Mouse (Mus musculus) lung, embryonic 14.5 days (tissue): Measurements from ENCODE around the gene Sox30. TPM values are rescaled to one million over a fixed set of nuclear protein-coding genes. Genes with fewer than 3 reads are reported as not detected.
A peak's percentile ranks its signal among the peaks of the same experiment; 100 is the strongest.

Experiments used
- ATAC-seq: fragments of 200-750 bp; cut with Nextera tagmentation; 2 replicates; pipeline ENCODE4 v1.8.0; 2017; ENCODE audit warnings: mild to moderate bottlenecking, moderate TSS enrichment, moderate library complexity; ENCODE audit not compliant: insufficient read depth
- DNase-seq: peaks from one replicate; pipeline ENCODE4 v3.0.0-alpha.2; 2015
- H3K27ac ChIP-seq: fragments of 300-500 bp; sonication (generic); 2 replicates; pipeline ENCODE4 v1.5.1; 2014; ENCODE audit warnings: low read depth, mild to moderate bottlenecking, moderate library complexity
- H3K27me3 ChIP-seq: fragments of 300-500 bp; sonication (generic); 2 replicates; pipeline ENCODE4 v1.6.1; 2014; ENCODE audit warnings: low read length, control low read depth; ENCODE audit not compliant: insufficient read depth
- H3K36me3 ChIP-seq: fragments of 300-500 bp; sonication (generic); 2 replicates; pipeline ENCODE4 v1.6.1; 2014; ENCODE audit warnings: control low read depth; ENCODE audit not compliant: insufficient read depth
- H3K4me1 ChIP-seq: fragments of 300-500 bp; sonication (generic); 2 replicates; pipeline ENCODE4 v1.6.1; 2014; ENCODE audit warnings: antibody characterized with exemption, control low read depth; ENCODE audit not compliant: insufficient read depth
- H3K4me2 ChIP-seq: fragments of 300-500 bp; sonication (generic); 2 replicates; pipeline ENCODE4 v1.6.1; 2014; ENCODE audit warnings: mild to moderate bottlenecking
- H3K4me3 ChIP-seq: fragments of 300-500 bp; sonication (generic); 2 replicates; pipeline ENCODE4 v1.5.1; 2014; ENCODE audit warnings: low read depth, low read length
- H3K9ac ChIP-seq: fragments of 300-500 bp; sonication (generic); 2 replicates; pipeline ENCODE4 v1.6.1; 2014
- H3K9me3 ChIP-seq: fragments of 300-500 bp; sonication (generic); 2 replicates; pipeline ENCODE4 v1.6.1; 2016; ENCODE audit warnings: low read depth, low read length, control low read depth
- CTCF ChIP-seq: IDR thresholded peaks from 2 replicates; pipeline ENCODE4 v1.5.1; 2016; ENCODE audit warnings: antibody characterized with exemption, low read depth
- WGBS: fragments of 180-500 bp; shearing (Covaris S2); extraction: QIAGEN DNeasy Blood & Tissue Kit; methylation state at CpG from one replicate; pipeline ENCODE4 v1.1.7; 2014; 5-methylcytosine and 5-hydroxymethylcytosine counted together
- polyA plus RNA-seq: library from polyadenylated mRNA; unstranded; fragments of >200 nt; fragmentation: Nextera tagmentation; extraction: Ambion mirVana; gene quantifications from 2 replicates; pipeline ENCODE4 v1.2.1, GENCODE M21; 2014

Sox30 gene
- polyA plus RNA-seq, 1 experiment from 2014 or later, result 0.09 TPM

- Histone ChIP-seq H3K36me3 (no peaks in the 10 kb centered on the region), H3K27ac (no peak overlapping the region), H3K9ac (no peak overlapping the region), H3K4me3 (no peak overlapping the region), H3K9me3 (no peaks in the 10 kb centered on the region), H3K27me3 (no peaks in the 10 kb centered on the region), H3K4me1 (no peaks in the 10 kb centered on the region), H3K4me2 (no peak overlapping the region)
- DNase-seq (no peak), ATAC-seq (no peak)
- 73% methylated on average over 4 of the region's 4 CpGs for WGBS
- no peak for TF ChIP-seq CTCF
Observed at GRCm38 (mm10) chr11:45966896-45967295, 13.2 kb upstream of the Sox30 start.

- Histone ChIP-seq H3K9ac (no peak overlapping the region), H3K27ac (no peak overlapping the region), H3K36me3 (no peaks in the 10 kb centered on the region), H3K9me3 (no peaks in the 10 kb centered on the region), H3K4me1 (no peaks in the 10 kb centered on the region), H3K27me3 (no peaks in the 10 kb centered on the region), H3K4me3 (no peak overlapping the region), H3K4me2 (no peak overlapping the region)
- DNase-seq (no peak), ATAC-seq (no peak)
- no peak for TF ChIP-seq CTCF
- 83% methylated on average over 3 of the region's 3 CpGs for WGBS
Observed at GRCm38 (mm10) chr11:45968466-45968865, 11.6 kb upstream of the Sox30 start.

- no peaks in the 10 kb centered on the region for H3K9me3 ChIP-seq
- H3K27me3 ChIP-seq, result no peaks in the 10 kb centered on the region
- no peaks in the 10 kb centered on the region for H3K4me1 ChIP-seq
- H3K9ac ChIP-seq, result no peak overlapping the region
- no peaks in the 10 kb centered on the region for H3K36me3 ChIP-seq
- TF ChIP-seq CTCF, result no peak
- no peak for DNase-seq
- no peak overlapping the region for H3K4me3 ChIP-seq
- H3K27ac ChIP-seq, result no peak overlapping the region
- no peak for ATAC-seq
- no peak overlapping the region for H3K4me2 ChIP-seq
- 76% methylated on average over 5 of the region's 5 CpGs for WGBS
Observed at GRCm38 (mm10) chr11:45973635-45974034, 6.5 kb upstream of the Sox30 start.

GRCm38 (mm10) chr11:45974466-45974865 lies 5.6 kb upstream of the Sox30 start:
- H3K27ac ChIP-seq, result no peak overlapping the region
- H3K9me3 ChIP-seq, result no peaks in the 10 kb centered on the region
- H3K9ac ChIP-seq, result no peak overlapping the region
- no peaks in the 10 kb centered on the region for H3K27me3 ChIP-seq
- 85% methylated on average over 8 of the region's 8 CpGs for WGBS
- H3K4me2 ChIP-seq, result no peak overlapping the region
- TF ChIP-seq CTCF, result no peak
- no peak overlapping the region for H3K4me3 ChIP-seq
- DNase-seq, result no peak
- no peaks in the 10 kb centered on the region for H3K4me1 ChIP-seq
- H3K36me3 ChIP-seq, result no peaks in the 10 kb centered on the region
- ATAC-seq, result no peak

GRCm38 (mm10) chr11:45976061-45976460 lies 4.0 kb upstream of the Sox30 start:
- Histone ChIP-seq H3K4me3 (no peak overlapping the region), H3K36me3 (no peaks in the 10 kb centered on the region), H3K4me1 (no peaks in the 10 kb centered on the region), H3K9ac (no peak overlapping the region), H3K4me2 (no peak overlapping the region), H3K27ac (no peak overlapping the region), H3K9me3 (peaks cover 5% of the 10 kb centered on the region), H3K27me3 (peaks cover under 1% of the 10 kb centered on the region; the same call in 1 of the 2 replicates)
- ATAC-seq (no peak), DNase-seq (no peak)
- WGBS, result 76% methylated on average over 3 of the region's 3 CpGs
- TF ChIP-seq CTCF, result no peak

GRCm38 (mm10) chr11:45980893-45981253 lies 763 bp downstream of the Sox30 start:
- peaks cover 3% of the 10 kb centered on the region; the same call in 1 of the 2 replicates for H3K27me3 ChIP-seq
- no peaks in the 10 kb centered on the region for H3K36me3 ChIP-seq
- H3K4me1 ChIP-seq, result no peaks in the 10 kb centered on the region
- peak overlapping the region; percentile 80 for H3K9ac ChIP-seq
- 34% methylated on average over 19 of the region's 19 CpGs for WGBS
- peaks cover 5% of the 10 kb centered on the region for H3K9me3 ChIP-seq
- H3K27ac ChIP-seq, result no peak overlapping the region; the same call in 1 of the 2 replicates
- peak overlapping the region; percentile 58 for H3K4me3 ChIP-seq
- H3K4me2 ChIP-seq, result peak overlapping the region; percentile 84
- no peak for TF ChIP-seq CTCF
- ATAC-seq (no peak; the same call in 1 of the 2 replicates), DNase-seq (no peak)

- Histone ChIP-seq H3K36me3 (no peaks in the 10 kb centered on the region), H3K9me3 (no peaks in the 10 kb centered on the region), H3K4me1 (no peaks in the 10 kb centered on the region), H3K27ac (no peak overlapping the region), H3K27me3 (no peaks in the 10 kb centered on the region), H3K9ac (no peak overlapping the region; the same call in 1 of the 2 replicates), H3K4me2 (peak overlapping the region; percentile 62), H3K4me3 (peak overlapping the region; percentile 28; the same call in 1 of the 2 replicates)
- peak; percentile 71 for DNase-seq
- no peak for TF ChIP-seq CTCF
- peak; percentile 77 for ATAC-seq
- 5% methylated on average over 16 of the region's 16 CpGs for WGBS
Observed at GRCm38 (mm10) chr11:45991604-45992003, 11.5 kb downstream of the Sox30 start.

- Histone ChIP-seq H3K4me3 (peak overlapping the region; percentile 28; the same call in 1 of the 2 replicates), H3K4me1 (no peaks in the 10 kb centered on the region), H3K36me3 (no peaks in the 10 kb centered on the region), H3K9me3 (no peaks in the 10 kb centered on the region), H3K27me3 (no peaks in the 10 kb centered on the region), H3K9ac (no peak overlapping the region; the same call in 1 of the 2 replicates), H3K4me2 (peak overlapping the region; percentile 62), H3K27ac (no peak overlapping the region)
- TF ChIP-seq CTCF, result no peak
- ATAC-seq (no peak), DNase-seq (no peak)
- 39% methylated on average over 13 of the region's 13 CpGs for WGBS
Observed at GRCm38 (mm10) chr11:45992087-45992486, 12.0 kb downstream of the Sox30 start.
